Mouse (Mus musculus) megakaryocyte, embryonic 14.5 days (primary cell): ENCODE data around the gene Ankrd1.

Source experiments
- FLI1 ChIP-seq: IDR thresholded peaks from 2 replicates; pipeline ENCODE4 v1.6.1; 2012; ENCODE audit warnings: low read length, inconsistent platforms, mixed read lengths
- GATA1 ChIP-seq: IDR thresholded peaks from 3 replicates; pipeline ENCODE4 v1.6.1; 2012; ENCODE audit warnings: mixed read lengths, low read length, inconsistent platforms, borderline replicate concordance

DNA sequence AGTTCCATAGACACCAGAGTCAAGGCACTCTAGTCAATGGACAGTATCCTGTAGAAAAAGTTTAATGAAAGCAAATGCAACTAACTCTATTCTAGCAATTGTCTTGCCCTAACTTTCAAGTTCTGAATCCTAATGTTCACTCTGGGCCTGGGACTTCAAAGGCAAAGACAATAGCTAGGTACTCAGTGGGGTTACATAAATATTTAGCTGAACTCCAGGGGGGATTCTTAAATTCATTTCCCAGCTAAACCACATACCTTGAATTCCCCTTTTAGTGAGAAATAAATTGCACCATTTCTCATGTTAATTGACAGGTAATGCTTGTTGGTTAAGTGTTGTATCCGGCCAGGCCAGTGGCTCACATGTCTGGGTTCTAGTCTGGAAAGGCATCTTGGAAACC, 4.3 kb upstream of the Ankrd1 start:
- no peak for TF ChIP-seq GATA1
- TF ChIP-seq FLI1: no peak
